Mouse (Mus musculus) spleen, adult 2 months (tissue): ENCODE measurements at regions not wholly inside any gene's neighbourhood (a gene's known extent, or its start where the extent isn't known, plus 50 kb on each side); places are given as distances from the start of the nearest gene placed in this dataset.

Experiments used
- CTCF ChIP-seq: fragments of 200-500 bp; IDR thresholded peaks from 2 replicates; pipeline ENCODE4 v1.5.1; 2011; ENCODE audit warnings: mild to moderate bottlenecking, inconsistent platforms; ENCODE audit not compliant: insufficient read depth, insufficient read length, insufficient replicate concordance; ENCODE audit errors: extremely low read depth
- POLR2A ChIP-seq: fragments of 200-500 bp; IDR thresholded peaks from 2 replicates; pipeline ENCODE4 v1.6.1; 2011; ENCODE audit warnings: low read depth, low read length, inconsistent platforms

GRCm38 (mm10) chr13:32555064-32555463 lies 216.5 kb upstream of the Gmds start:
- TF ChIP-seq CTCF, result no peak
- TF ChIP-seq POLR2A, result no peak
